Comparison of ENCODE assay signal across 13 mouse cellular contexts in genomic region chr10:123595043-123595442, GRCm38 (mm10).
"Had no signal": no experiment of that assay in that cellular context is flagged by ENCODE, and none has a peak within 500 bp of the region (broad histone marks: within the 10 kb centered on the region; RNA-seq: fewer than 3 reads in every experiment).

No protein-coding gene starts in this region.

- DNase-seq: kidney, postnatal 14 days; lung, adult 2 months; lung, postnatal 10 days; lung, postnatal 4 days; midbrain, embryonic 14.5 days had no signal

- H3K36me3 ChIP-seq: limb, embryonic 10.5 days; liver, embryonic 15.5 days; midbrain, embryonic 10.5 days; neural tube, embryonic 15.5 days had no signal

- H3K9me3 ChIP-seq: limb, embryonic 10.5 days; liver, embryonic 15.5 days; midbrain, embryonic 10.5 days; neural tube, embryonic 15.5 days had no signal

- H3K9ac ChIP-seq: liver, embryonic 15.5 days; neural tube, embryonic 15.5 days had no signal

- H3K4me3 ChIP-seq: left cerebral cortex, adult 2 months; limb, embryonic 10.5 days; liver, embryonic 15.5 days; midbrain, embryonic 10.5 days; myocyte; neural tube, embryonic 15.5 days had no signal

- H3K4me2 ChIP-seq: liver, embryonic 11.5 days; liver, embryonic 15.5 days; neural tube, embryonic 15.5 days had no signal

- H3K27me3 ChIP-seq: liver, embryonic 15.5 days; neural tube, embryonic 15.5 days had no signal

- H3K4me1 ChIP-seq: limb, embryonic 10.5 days; liver, embryonic 15.5 days; midbrain, embryonic 10.5 days; neural tube, embryonic 15.5 days had no signal

- H3K27ac ChIP-seq: left cerebral cortex, adult 2 months; limb, embryonic 10.5 days; liver, embryonic 15.5 days; midbrain, embryonic 10.5 days; neural tube, embryonic 15.5 days; stomach, postnatal 0 days had no signal
